Mouse (Mus musculus) neutrophil, adult 5-6 weeks (primary cell): ENCODE measurements around the gene Nek6. TPM values are rescaled to one million over a fixed set of nuclear protein-coding genes. Genes with fewer than 3 reads are reported as not detected.
A peak's percentile ranks its signal among the peaks of the same experiment; 100 is the strongest.

Source experiments
- ATAC-seq: fragments of 151-379, 151-347 bp; 2 replicates; pipeline ENCODE4 v1.8.0; 2017; ENCODE audit warnings: mild to moderate bottlenecking, moderate TSS enrichment; ENCODE audit not compliant: insufficient number of reproducible peaks, poor library complexity, low FRiP score, severe bottlenecking; ENCODE audit errors: extremely low read depth
- total RNA-seq: library from RNA; stranded (forward); fragments of 200-1000 nt; gene quantifications from 2 replicates; pipeline ENCODE4 v1.2.3, GENCODE M21; 2017

Nek6 gene
- total RNA-seq, 1 experiment from 2014 or later: 7.0 TPM

- ATAC-seq: no peak
Measured at GRCm38 (mm10) chr2:38504311-38504710, 7.1 kb upstream of the Nek6 start.

DNA sequence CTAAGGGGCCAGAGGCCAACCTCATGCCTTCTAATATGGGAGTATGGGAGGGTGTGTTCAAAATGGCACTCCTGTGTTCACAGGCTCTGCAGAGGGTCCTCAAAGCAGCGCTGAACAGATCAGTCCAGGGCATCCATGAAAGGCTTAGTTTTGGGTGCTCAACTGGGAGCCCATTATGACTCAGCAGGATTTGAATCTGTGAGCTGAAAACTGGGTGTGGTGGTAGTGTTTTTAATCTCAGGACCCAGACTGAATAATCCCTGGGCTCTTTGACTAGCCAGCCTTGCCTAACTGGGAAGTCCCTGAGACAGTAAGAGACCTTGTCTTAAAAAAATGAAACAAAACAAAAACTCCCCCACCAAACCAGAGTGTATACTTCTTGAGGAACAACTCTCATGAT lies 4.3 kb upstream of the Nek6 start:
- ATAC-seq: no peak

DNA sequence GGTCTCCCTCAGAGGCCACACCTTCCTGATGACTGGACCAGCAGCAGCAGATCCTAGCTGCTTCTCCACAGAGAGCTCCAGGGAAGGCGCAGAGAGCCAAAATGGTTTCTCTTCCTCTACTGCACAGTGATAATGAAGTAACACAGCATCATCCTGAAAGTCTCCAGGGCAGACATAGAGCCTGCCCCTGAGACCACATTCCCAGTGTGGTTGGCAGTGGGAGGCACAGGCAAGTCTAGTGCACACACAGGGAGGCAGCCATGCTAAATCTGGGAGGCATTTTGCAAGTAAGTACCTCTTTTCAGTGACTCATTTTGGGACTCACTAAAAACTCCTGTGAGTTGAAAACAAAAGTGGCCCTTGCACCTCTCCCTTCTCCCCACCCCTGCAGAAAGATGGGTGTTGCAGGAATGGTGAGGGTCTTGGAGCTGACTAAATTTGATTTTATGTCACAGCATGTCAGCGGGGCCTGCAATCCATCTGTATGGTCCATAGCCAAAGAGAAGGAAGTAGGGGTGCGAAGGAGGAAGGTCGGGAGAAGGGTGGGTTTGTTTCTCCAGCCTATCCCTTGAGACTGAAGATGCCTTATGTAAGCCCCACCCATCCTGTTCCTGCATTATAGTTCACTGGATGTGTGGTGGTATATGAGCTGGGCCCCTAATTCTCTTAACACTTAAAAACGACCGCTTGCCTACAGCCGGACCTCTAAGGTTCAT lies 2.3 kb upstream of the Nek6 start:
- no peak for ATAC-seq

- no peak for ATAC-seq
Measured at GRCm38 (mm10) chr2:38510120-38510519, 1.3 kb upstream of the Nek6 start.

- no peak for ATAC-seq
Measured at GRCm38 (mm10) chr2:38512308-38513182, 1.1 kb downstream of the Nek6 start.

DNA sequence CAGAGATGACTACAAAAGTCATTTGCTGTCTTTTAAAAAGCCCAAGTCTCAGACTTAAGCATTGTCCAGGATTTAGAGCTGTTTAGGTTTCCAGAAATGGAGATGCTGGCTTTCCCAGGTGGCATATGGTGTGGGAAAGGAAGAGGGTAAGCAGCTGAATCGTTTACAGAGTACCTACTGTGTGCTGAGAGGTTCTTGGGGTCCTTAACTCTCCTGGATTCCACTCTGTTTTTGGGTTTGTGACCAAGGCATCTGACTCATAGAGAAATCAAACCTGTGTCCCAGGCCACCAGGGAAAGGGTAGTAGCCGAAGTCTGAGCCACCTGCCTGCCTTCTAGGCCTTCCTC lies 1.7 kb downstream of the Nek6 start:
- ATAC-seq: no peak

DNA sequence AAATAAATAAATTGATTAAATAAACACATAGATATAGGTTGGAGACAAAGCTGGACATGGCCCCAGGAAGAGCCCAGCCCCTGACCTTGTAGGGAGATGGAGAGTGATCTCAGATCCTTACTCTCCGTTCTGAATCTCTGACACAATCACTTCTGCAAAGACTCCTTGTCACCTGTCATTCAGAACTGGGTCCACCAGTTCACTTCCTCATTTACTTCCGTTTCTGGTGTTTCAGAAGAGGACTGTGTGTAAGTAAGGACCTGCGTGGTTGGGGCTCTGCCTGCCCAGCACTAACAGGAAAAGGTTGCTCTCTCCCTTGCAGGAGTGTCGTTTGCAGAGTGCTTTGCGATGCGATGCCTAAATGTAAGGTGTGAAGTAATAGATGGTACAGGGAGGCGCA lies 3.0 kb downstream of the Nek6 start:
- peak; percentile 88 for ATAC-seq

DNA sequence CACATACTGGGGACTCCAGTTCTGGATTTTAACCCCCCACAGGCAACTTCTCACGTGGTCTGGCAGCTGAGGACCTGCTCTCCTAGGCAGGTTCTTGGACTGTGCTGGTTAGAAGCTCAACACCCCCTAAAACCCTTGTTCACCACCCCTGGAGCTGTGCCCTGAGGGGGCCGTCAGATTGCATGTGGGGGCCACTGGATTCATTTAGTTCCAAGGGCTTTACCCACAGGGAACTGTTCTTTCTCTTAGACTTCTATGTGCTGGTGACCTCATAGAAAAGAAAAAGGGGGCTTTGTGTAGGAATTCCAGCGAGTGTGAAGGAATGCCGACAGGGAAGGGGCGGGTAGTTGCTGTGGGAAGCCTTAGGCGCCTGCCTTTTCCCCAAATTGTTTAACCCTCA lies 4.0 kb downstream of the Nek6 start:
- ATAC-seq: no peak

DNA sequence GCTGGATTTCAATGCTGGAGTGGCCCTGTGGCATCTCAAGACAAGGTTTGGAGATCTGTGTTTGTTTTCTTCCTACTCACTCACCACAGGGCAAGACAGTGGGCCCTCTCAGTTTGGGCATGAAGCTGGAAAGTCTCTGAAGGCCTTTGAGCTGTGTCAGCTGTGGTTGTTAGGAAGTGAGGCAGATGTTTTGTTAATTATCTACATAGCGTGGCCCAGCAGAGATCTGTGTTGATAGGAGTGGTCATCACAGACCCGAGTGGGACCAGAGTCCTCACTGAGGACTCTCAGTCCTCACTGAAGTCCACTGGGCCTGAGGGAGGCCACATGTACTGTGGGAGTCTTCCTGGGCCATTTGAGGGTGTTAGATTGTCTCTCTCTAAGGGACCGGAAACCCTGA lies 5.0 kb downstream of the Nek6 start:
- ATAC-seq: no peak

- ATAC-seq: no peak
Measured at GRCm38 (mm10) chr2:38517045-38517444, 5.6 kb downstream of the Nek6 start.

- no peak for ATAC-seq
Measured at GRCm38 (mm10) chr2:38518719-38519118, 7.3 kb downstream of the Nek6 start.

- ATAC-seq: no peak
Measured at GRCm38 (mm10) chr2:38519934-38520333, 8.5 kb downstream of the Nek6 start.

- no peak for ATAC-seq
Measured at GRCm38 (mm10) chr2:38521618-38522017, 10.2 kb downstream of the Nek6 start.

DNA sequence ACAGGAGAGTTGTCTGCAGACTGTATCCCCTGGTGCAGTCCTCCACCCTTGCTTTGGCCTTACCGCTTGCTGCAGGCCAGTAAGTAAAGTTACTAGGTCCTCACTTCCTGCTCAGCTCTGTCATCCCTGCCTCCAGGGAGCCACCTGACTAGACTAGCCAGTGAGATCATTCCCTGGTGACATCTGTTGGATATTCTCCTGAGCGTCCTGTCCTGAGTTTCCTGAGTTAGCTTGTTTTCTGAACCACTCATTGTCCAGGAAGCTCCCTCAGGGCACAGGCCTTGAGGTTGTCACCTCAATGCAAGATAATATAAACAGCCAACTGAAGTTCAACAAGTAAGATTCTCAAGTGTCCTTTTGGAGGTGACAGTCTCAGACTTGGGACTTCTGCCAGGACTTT lies 10.9 kb downstream of the Nek6 start:
- no peak for ATAC-seq

GRCm38 (mm10) chr2:38523781-38524445 lies 12.5 kb downstream of the Nek6 start:
- no peak for ATAC-seq

- no peak for ATAC-seq
Measured at GRCm38 (mm10) chr2:38525034-38525433, 13.6 kb downstream of the Nek6 start.

GRCm38 (mm10) chr2:38529582-38530152 lies 18.2 kb downstream of the Nek6 start:
- no peak for ATAC-seq

DNA sequence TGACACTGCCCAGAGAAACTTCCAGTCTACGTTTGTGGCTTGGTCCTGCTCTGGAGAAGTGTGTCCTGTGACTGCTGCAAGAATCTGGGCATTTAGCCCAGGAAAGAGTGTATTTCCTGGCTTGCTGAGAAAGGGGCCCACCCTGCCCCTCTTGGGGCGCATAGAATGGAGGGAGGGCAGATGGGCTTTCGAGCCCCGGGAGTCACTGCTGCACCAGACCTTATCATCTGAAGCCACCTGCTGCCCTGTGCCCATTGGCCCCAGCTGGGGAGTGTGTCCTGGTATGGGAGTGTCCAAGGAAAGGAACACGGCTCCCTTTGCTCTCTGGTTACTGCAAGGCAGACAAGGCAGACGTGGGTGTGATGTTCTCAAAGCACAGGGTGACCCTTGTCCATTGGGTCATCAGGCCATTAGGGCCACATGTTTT lies 19.5 kb downstream of the Nek6 start:
- ATAC-seq: no peak

DNA sequence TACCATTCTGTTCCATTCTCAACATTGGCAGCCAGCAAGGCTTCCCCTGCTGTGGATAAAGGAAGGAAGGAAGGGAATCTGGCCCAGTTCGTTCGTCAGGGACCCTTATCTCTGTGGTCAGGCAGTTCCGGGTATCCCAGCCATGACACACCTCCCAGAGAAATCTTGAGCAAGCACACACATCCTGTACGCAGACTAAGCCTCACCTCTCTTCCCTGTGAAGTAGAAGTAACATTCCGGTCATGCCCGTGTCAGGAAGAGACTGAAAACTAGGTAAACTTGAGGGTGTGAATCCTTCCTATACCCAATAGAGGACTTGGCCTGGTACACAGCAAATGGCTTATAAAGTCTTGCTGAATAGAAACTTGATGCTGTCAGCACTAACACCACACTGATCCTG lies 21.9 kb downstream of the Nek6 start:
- no peak for ATAC-seq

GRCm38 (mm10) chr2:38533767-38534166 lies 22.3 kb downstream of the Nek6 start:
- no peak for ATAC-seq
